In the genomic region with DNA sequence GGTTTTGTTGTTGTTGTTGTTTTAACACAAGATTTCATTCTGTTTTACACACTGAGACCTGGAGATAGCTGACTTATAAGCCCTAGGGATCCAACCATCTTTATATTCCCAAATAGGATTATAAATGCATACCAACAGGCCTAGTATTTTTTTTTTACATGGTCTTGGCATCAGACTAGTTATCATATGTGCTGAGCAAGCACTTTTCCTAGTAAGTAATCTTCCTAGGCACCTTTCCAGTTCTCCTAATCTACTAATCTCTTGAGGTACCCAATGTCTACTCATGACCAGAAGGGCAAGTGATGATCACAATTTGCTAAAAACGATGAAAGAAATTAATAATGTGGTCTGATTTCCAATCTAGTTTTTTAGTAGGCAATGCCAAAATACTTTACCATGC, we compare ENCODE assay signal across 26 mouse cellular contexts.
"Had no signal": no experiment of that assay in that cellular context is flagged by ENCODE, and none has a peak within 500 bp of the region (broad histone marks: within the 10 kb centered on the region; RNA-seq: fewer than 3 reads in every experiment).

No protein-coding gene starts in this region.

- H3K4me1 ChIP-seq: heart, embryonic 10.5 days; heart, embryonic 12.5 days; limb, embryonic 12.5 days; liver, embryonic 12.5 days had no signal

- H3K9me3 ChIP-seq: heart, embryonic 10.5 days; heart, embryonic 12.5 days; hindbrain, embryonic 10.5 days; hindbrain, embryonic 12.5 days; intestine, embryonic 15.5 days; limb, embryonic 12.5 days; liver, embryonic 12.5 days had no signal

- H3K9ac ChIP-seq: heart, embryonic 12.5 days; hindbrain, embryonic 12.5 days; hindbrain, embryonic 14.5 days; intestine, embryonic 15.5 days; limb, embryonic 12.5 days; liver, embryonic 12.5 days; liver, embryonic 14.5 days had no signal

- ATAC-seq: hindbrain, embryonic 16.5 days; inflammation-experienced regulatory T-cells, adult 6 months; intestine, embryonic 15.5 days; intestine, postnatal 0 days; liver, embryonic 12.5 days had no signal

- H3K4me3 ChIP-seq: gastrocnemius, adult 2 months; heart, embryonic 10.5 days; heart, embryonic 12.5 days; hindbrain, embryonic 10.5 days; hindbrain, embryonic 12.5 days; intestine, embryonic 15.5 days; layer of hippocampus, adult 2 months; left cerebral cortex, adult 2 months; limb, embryonic 12.5 days; liver, embryonic 12.5 days had no signal

- H3K27me3 ChIP-seq: heart, embryonic 12.5 days; hindbrain, embryonic 12.5 days; intestine, embryonic 15.5 days; limb, embryonic 12.5 days; liver, embryonic 12.5 days had no signal

- H3K4me2 ChIP-seq: heart, embryonic 12.5 days; hindbrain, embryonic 12.5 days; hindbrain, embryonic 14.5 days; intestine, embryonic 15.5 days; limb, embryonic 12.5 days; liver, embryonic 12.5 days had no signal

- H3K36me3 ChIP-seq: heart, embryonic 10.5 days; heart, embryonic 12.5 days; hindbrain, embryonic 10.5 days; hindbrain, embryonic 12.5 days; intestine, embryonic 15.5 days; limb, embryonic 12.5 days; liver, embryonic 12.5 days had no signal

- H3K27ac ChIP-seq: gastrocnemius, adult 2 months; heart, embryonic 10.5 days; hindbrain, embryonic 10.5 days; hindbrain, embryonic 12.5 days; hindbrain, embryonic 14.5 days; intestine, embryonic 15.5 days; layer of hippocampus, adult 2 months; left cerebral cortex, adult 2 months; limb, embryonic 12.5 days; liver, embryonic 12.5 days; liver, embryonic 14.5 days had no signal

- DNase-seq: gastrocnemius, adult 2 months; gastrocnemius, postnatal 10 days; gastrocnemius, postnatal 25 days; heart, adult 18-20 months; heart, postnatal 10 days; heart, postnatal 4 days; kidney, adult 18-20 months; kidney, adult 8-10 months; kidney, postnatal 10 days; kidney, postnatal 25 days; kidney, postnatal 4 days; left cerebral cortex, postnatal 4 days had no signal
